Mouse (Mus musculus) thymus, postnatal 36 days (tissue): ENCODE data around the gene Ankrd10.
A peak's percentile ranks its signal among the peaks of the same experiment; 100 is the strongest.
"Not testable (repeated sequence)": the region's sequence is repeated elsewhere in the genome, so short reads cannot be mapped to it uniquely, and the experiment has no call there.

Source experiments
- DNase-seq, 2 experiments: peaks; one replicate each; pipeline ENCODE4 v3.0.0; 2022; ENCODE audit warnings: mixed read lengths in 2 of 2

Gene Ankrd10

GRCm38 (mm10) chr8:11635611-11636081, at the start of gene Ankrd10:
Gene Ankrd10, minus strand, starts transcription at chr8:11635757.
- DNase-seq: peak; percentile 99

- no peak for DNase-seq
Observed at GRCm38 (mm10) chr8:11684558-11684957, 49.0 kb upstream of the Ankrd10 start.

GRCm38 (mm10) chr8:11668308-11668707, 32.8 kb upstream of the Ankrd10 start:
- no peak for DNase-seq

GRCm38 (mm10) chr8:11666023-11666716, 30.6 kb upstream of the Ankrd10 start:
- not testable (repeated sequence) for DNase-seq

- DNase-seq: no peak
Observed at GRCm38 (mm10) chr8:11661969-11662368, 26.4 kb upstream of the Ankrd10 start.

- DNase-seq: no peak
Observed at GRCm38 (mm10) chr8:11650021-11650420, 14.5 kb upstream of the Ankrd10 start.

GRCm38 (mm10) chr8:11643123-11643522, 7.6 kb upstream of the Ankrd10 start:
- DNase-seq: no peak

- no peak for DNase-seq
Observed at GRCm38 (mm10) chr8:11640606-11641005, 5.0 kb upstream of the Ankrd10 start.

- DNase-seq: no peak
Observed at GRCm38 (mm10) chr8:11637531-11637930, 2.0 kb upstream of the Ankrd10 start.

GRCm38 (mm10) chr8:11636324-11637057, 934 bp upstream of the Ankrd10 start:
- DNase-seq: peak; percentile 63 to 75

- DNase-seq: peak; percentile 95 to 98
Observed at GRCm38 (mm10) chr8:11635012-11635577, 462 bp downstream of the Ankrd10 start.

- no peak for DNase-seq
Observed at GRCm38 (mm10) chr8:11634331-11635011, 1.1 kb downstream of the Ankrd10 start.

GRCm38 (mm10) chr8:11633414-11633813, 2.1 kb downstream of the Ankrd10 start:
- DNase-seq: no peak

- DNase-seq: no peak
Observed at GRCm38 (mm10) chr8:11632406-11632805, 3.2 kb downstream of the Ankrd10 start.

- DNase-seq: no peak
Observed at GRCm38 (mm10) chr8:11629206-11629605, 6.4 kb downstream of the Ankrd10 start.

- DNase-seq: no peak
Observed at GRCm38 (mm10) chr8:11628506-11629132, 6.9 kb downstream of the Ankrd10 start.

GRCm38 (mm10) chr8:11627717-11628116, 7.8 kb downstream of the Ankrd10 start:
- no peak for DNase-seq

- no peak for DNase-seq
Observed at GRCm38 (mm10) chr8:11625084-11625483, 10.5 kb downstream of the Ankrd10 start.

- no peak for DNase-seq
Observed at GRCm38 (mm10) chr8:11619091-11619490, 16.5 kb downstream of the Ankrd10 start.

- no peak for DNase-seq
Observed at GRCm38 (mm10) chr8:11618063-11618462, 17.5 kb downstream of the Ankrd10 start.

- peak; percentile 56 to 63 for DNase-seq
Observed at GRCm38 (mm10) chr8:11616294-11616693, 19.3 kb downstream of the Ankrd10 start.

GRCm38 (mm10) chr8:11614126-11614835, 21.3 kb downstream of the Ankrd10 start:
- no peak for DNase-seq
